Mouse (Mus musculus) olfactory bulb, adult 2 months (tissue): ENCODE results near the gene Dglucy. TPM values are rescaled to one million over a fixed set of nuclear protein-coding genes. Genes with fewer than 3 reads are reported as not detected.
A peak's percentile ranks its signal among the peaks of the same experiment; 100 is the strongest.
"Not testable (repeated sequence)": the region's sequence is repeated elsewhere in the genome, so short reads cannot be mapped to it uniquely, and the experiment has no call there.

Experiments used
- H3K27ac ChIP-seq: fragments of 200-500 bp; 2 replicates; pipeline ENCODE4 v1.5.1; 2012; ENCODE audit warnings: low read depth, low read length; ENCODE audit not compliant: insufficient read depth
- H3K4me1 ChIP-seq: fragments of 200-500 bp; 2 replicates; pipeline ENCODE4 v1.6.1; 2012; ENCODE audit warnings: low read length; ENCODE audit not compliant: control insufficient read depth, insufficient read depth
- H3K4me3 ChIP-seq: fragments of 200-500 bp; 2 replicates; pipeline ENCODE4 v1.5.1; 2012; ENCODE audit warnings: mild to moderate bottlenecking, low read depth, low read length, moderate library complexity; ENCODE audit not compliant: insufficient read depth
- CTCF ChIP-seq: fragments of 200-500 bp; IDR thresholded peaks from 2 replicates; pipeline ENCODE4 v1.5.1; 2012; ENCODE audit warnings: low read depth, mild to moderate bottlenecking, low read length, moderate library complexity; ENCODE audit not compliant: insufficient read depth
- POLR2A ChIP-seq: fragments of 200-500 bp; IDR thresholded peaks from 2 replicates; pipeline ENCODE4 v1.6.1; 2012; ENCODE audit warnings: mild to moderate bottlenecking, low read depth, low read length, moderate library complexity; ENCODE audit not compliant: insufficient read depth
- WGBS: fragments of 180-500 bp; shearing (Covaris S2); methylation state at CpG from one replicate; pipeline ENCODE4 v1.1.7; 2018; 5-methylcytosine and 5-hydroxymethylcytosine counted together
- polyA plus RNA-seq: library from polyadenylated mRNA; stranded (reverse); fragments of >200 nt; gene quantifications from 2 replicates; pipeline ENCODE4 v1.2.4, GENCODE M21; 2012; ENCODE audit warnings: low replicate concordance; ENCODE audit not compliant: missing spikeins, insufficient read depth, insufficient read length

The Dglucy gene
- polyA plus RNA-seq, 1 experiment, result not detected

DNA sequence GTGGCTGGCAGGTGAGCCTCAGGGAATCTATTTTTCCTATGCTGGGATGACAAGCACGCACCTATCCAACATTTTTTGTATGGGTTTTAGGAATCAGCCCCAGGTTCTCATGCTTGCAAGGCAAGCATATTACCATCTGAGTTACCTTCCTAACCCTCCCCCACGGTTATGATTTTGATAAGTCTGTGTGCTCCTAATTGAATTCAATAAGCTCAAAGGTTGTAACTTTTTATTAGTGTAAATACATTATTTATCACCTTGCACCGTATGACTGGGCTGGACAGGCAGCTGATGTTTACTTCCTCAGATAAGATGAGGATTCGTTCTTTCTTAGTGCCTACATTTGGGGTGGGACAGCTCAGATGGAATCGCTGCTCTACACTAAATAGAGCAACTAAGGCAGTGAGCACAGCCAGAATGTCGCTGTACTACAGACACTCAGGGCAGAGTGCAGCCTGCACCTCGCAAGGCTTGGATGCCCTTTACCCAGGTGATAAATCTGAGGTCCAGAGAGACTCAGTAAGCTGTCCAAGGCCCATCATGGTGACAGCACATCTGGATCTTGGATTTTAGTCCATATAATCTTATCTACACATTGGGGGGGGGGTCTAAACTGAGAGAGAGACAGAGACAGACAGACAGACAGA is 16.7 kb downstream of the Dglucy start:
- WGBS, result 92% methylated on average over 7 of the region's 7 CpGs
- TF ChIP-seq CTCF, result no peak
- TF ChIP-seq POLR2A, result no peak
- Histone ChIP-seq H3K27ac (no peak overlapping the region), H3K4me1 (no peaks in the 10 kb centered on the region), H3K4me3 (no peak overlapping the region)

GRCm38 (mm10) chr12:100803391-100803790 is 24.5 kb downstream of the Dglucy start:
- H3K27ac ChIP-seq, H3K4me3 ChIP-seq, H3K4me1 ChIP-seq: not testable (repeated sequence)
- 95% methylated on average over 19 of the region's 19 CpGs for WGBS

- Histone ChIP-seq H3K27ac (no peak overlapping the region), H3K4me3 (no peak overlapping the region), H3K4me1 (peaks cover 14% of the 10 kb centered on the region)
- no peak for TF ChIP-seq POLR2A
- no peak for TF ChIP-seq CTCF
- 80% methylated on average over 7 of the region's 7 CpGs for WGBS
Observed at GRCm38 (mm10) chr12:100807280-100807679, 28.4 kb downstream of the Dglucy start.

DNA sequence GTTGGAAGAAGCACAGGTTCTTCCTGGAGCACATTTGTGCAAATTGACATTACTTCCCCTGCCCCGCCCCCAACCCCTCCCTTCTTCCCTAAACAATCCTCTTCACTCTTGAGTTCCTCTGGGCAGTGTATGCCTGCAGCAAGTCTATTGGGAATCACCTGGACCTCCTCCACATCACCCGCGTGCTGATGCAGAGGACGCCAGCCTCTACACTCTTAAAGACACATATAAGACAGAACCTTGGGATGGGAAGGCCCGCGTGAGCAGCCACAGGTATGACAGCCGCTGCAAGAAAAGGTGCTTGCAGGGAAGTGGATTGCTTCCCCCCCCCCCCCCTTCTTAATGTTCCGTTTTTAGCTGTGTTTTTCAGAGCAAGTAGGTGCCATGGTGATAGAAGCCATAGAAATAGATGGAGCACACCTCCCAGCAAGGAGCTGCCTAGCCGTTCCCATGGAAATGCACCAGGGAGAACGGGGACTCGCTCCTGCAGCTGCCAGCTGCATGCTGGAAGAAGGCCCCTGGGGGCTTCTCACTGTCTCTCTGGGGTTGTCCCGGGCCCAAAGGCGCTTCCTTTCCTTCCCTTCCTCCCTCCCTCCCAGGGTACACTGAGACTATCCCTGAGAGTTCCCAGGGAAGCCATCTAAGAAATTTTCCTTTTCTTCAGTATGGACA is 29.9 kb downstream of the Dglucy start:
- no peak for TF ChIP-seq CTCF
- no peak for TF ChIP-seq POLR2A
- peak overlapping the region; percentile 12; the same call in 1 of the 2 replicates for H3K4me3 ChIP-seq
- 0 out of 2 replicates have a peak overlapping the region, but pooled peaks have one; percentile 16 for H3K27ac ChIP-seq
- H3K4me1 ChIP-seq, result peaks cover 18% of the 10 kb centered on the region
- WGBS, result 20% methylated on average over 13 of the region's 13 CpGs

- Histone ChIP-seq H3K27ac (no peak overlapping the region), H3K4me3 (no peak overlapping the region), H3K4me1 (peaks cover 22% of the 10 kb centered on the region)
- WGBS, result 97% methylated on average over 11 of the region's 11 CpGs
- no peak for TF ChIP-seq POLR2A
- TF ChIP-seq CTCF, result no peak
Observed at GRCm38 (mm10) chr12:100810542-100810941, 31.7 kb downstream of the Dglucy start.

- 39% methylated on average over 2 of the region's 2 CpGs for WGBS
- Histone ChIP-seq H3K27ac (peak overlapping the region; percentile 81), H3K4me1 (peaks cover 10% of the 10 kb centered on the region), H3K4me3 (no peak overlapping the region)
- no peak for TF ChIP-seq CTCF
- TF ChIP-seq POLR2A, result no peak
Observed at GRCm38 (mm10) chr12:100813901-100814300, 35.0 kb downstream of the Dglucy start.

GRCm38 (mm10) chr12:100814671-100815070 is 35.8 kb downstream of the Dglucy start:
- TF ChIP-seq CTCF (no peak), POLR2A (no peak)
- no peak overlapping the region for H3K4me3 ChIP-seq
- WGBS, result 37% methylated on average over 3 of the region's 3 CpGs
- peaks cover 8% of the 10 kb centered on the region for H3K4me1 ChIP-seq
- H3K27ac ChIP-seq, result peak overlapping the region; percentile 68

DNA sequence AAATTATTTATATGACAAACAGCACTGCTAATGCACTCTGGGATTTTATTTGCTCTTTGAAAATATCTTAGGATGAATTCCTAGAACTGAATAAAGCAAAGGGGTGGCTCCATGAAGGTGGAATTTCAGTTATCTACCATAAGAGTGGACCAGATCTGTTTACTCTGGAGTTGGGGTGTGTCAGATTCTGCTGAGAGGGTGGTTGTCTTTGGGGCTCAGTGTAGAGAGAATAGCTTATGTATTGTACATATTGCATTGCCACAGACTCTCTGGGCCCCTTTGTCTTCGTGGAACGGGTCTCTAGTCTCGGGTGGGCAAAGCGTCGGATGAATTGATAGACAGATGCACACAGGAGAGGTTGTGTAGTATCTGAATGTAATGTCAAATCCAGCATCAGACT is 38.0 kb downstream of the Dglucy start:
- peaks cover 10% of the 10 kb centered on the region for H3K4me1 ChIP-seq
- TF ChIP-seq CTCF, result no peak
- no peak for TF ChIP-seq POLR2A
- no peak overlapping the region for H3K27ac ChIP-seq
- WGBS, result 92% methylated on average over 5 of the region's 5 CpGs
- no peak overlapping the region for H3K4me3 ChIP-seq

DNA sequence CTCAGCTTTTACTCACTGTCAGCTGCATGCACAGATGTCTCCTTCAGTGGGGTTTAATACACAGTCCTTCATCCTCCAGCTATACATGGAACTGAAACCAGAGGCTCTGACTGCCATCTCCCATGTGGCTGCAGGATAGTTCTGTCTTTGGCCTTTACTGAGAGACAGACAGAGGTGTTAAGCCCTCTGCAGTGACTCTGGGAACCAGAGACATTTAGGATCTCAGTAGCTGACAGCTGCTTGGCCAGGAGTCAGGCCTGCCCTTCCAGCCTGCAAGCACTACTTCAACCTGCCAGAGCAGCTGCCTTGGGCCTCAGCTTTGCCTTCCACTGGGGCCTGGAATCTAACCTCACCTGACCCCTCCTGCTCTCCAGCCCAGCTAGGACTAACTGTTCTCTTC is 41.1 kb downstream of the Dglucy start:
- TF ChIP-seq CTCF (no peak), POLR2A (no peak)
- peaks cover 2% of the 10 kb centered on the region; the same call in 1 of the 2 replicates for H3K4me1 ChIP-seq
- H3K27ac ChIP-seq, result 0 out of 2 replicates have a peak overlapping the region, but pooled peaks have one; percentile 1
- no peak overlapping the region for H3K4me3 ChIP-seq

- peaks cover 5% of the 10 kb centered on the region; the same call in 1 of the 2 replicates for H3K4me1 ChIP-seq
- TF ChIP-seq POLR2A (no peak), CTCF (no peak)
- no peak overlapping the region for H3K4me3 ChIP-seq
- WGBS, result 97% methylated on average over 2 of the region's 2 CpGs
- no peak overlapping the region for H3K27ac ChIP-seq
Observed at GRCm38 (mm10) chr12:100831021-100831420, 52.2 kb downstream of the Dglucy start.
